Mouse (Mus musculus): ENCODE data around the gene Arhgef11. TPM values are rescaled to one million over a fixed set of nuclear protein-coding genes. Genes with fewer than 3 reads are reported as not detected.

The Arhgef11 gene
- polyA plus RNA-seq, 1 experiment from 2014 or later = 27.9 TPM

- H3K4me3 ChIP-seq = no peak overlapping the region
- H3K27ac ChIP-seq = no peak overlapping the region
- WGBS = 95% methylated on average over 4 of the region's 4 CpGs
- H3K4me1 ChIP-seq = peaks cover 43% of the 10 kb centered on the region
- H3K36me3 ChIP-seq (replicated peaks) = no peaks in the 10 kb centered on the region
- H3K9me3 ChIP-seq = no peaks in the 10 kb centered on the region
- H3K4me2 ChIP-seq = no peak overlapping the region
- no peak for ATAC-seq (replicated peaks)
- no peak overlapping the region for H3K9ac ChIP-seq
- no peaks in the 10 kb centered on the region for H3K27me3 ChIP-seq (replicated peaks)
These were observed 7.5 kb downstream of the Arhgef11 start for GRCm38 (mm10) chr3:87624899-87625298.

- H3K4me1 ChIP-seq = 0 out of 2 replicates have a peak, but pooled peaks cover 10% of the 10 kb centered on the region
- 76% methylated on average over 9 of the region's 9 CpGs for WGBS
- H3K27me3 ChIP-seq (replicated peaks) = no peaks in the 10 kb centered on the region
- H3K4me3 ChIP-seq = no peak overlapping the region
- no peak overlapping the region for H3K9ac ChIP-seq
- no peaks in the 10 kb centered on the region for H3K36me3 ChIP-seq (replicated peaks)
- H3K4me2 ChIP-seq = no peak overlapping the region
- no peak overlapping the region for H3K27ac ChIP-seq
- ATAC-seq (replicated peaks) = no peak
- no peaks in the 10 kb centered on the region for H3K9me3 ChIP-seq
These were observed 13.5 kb downstream of the Arhgef11 start for GRCm38 (mm10) chr3:87630899-87631298.

- peaks cover 11% of the 10 kb centered on the region; the same call in 1 of the 2 replicates for H3K4me1 ChIP-seq
- no peak for ATAC-seq (replicated peaks)
- no peak overlapping the region for H3K9ac ChIP-seq
- H3K27me3 ChIP-seq (replicated peaks) = no peaks in the 10 kb centered on the region
- H3K27ac ChIP-seq = no peak overlapping the region
- no peak overlapping the region for H3K4me2 ChIP-seq
- no peaks in the 10 kb centered on the region for H3K9me3 ChIP-seq
- no peak overlapping the region for H3K4me3 ChIP-seq
- H3K36me3 ChIP-seq (replicated peaks) = no peaks in the 10 kb centered on the region
- WGBS = 81% methylated on average over 4 of the region's 4 CpGs
These were observed 14.0 kb downstream of the Arhgef11 start for GRCm38 (mm10) chr3:87631408-87631807.

GRCm38 (mm10) chr3:87635514-87635913 is 18.2 kb downstream of the Arhgef11 start:
- Histone ChIP-seq H3K27ac (no peak overlapping the region), H3K4me1 (peaks cover 14% of the 10 kb centered on the region; the same call in 1 of the 2 replicates), H3K36me3 (replicated peaks) (no peaks in the 10 kb centered on the region), H3K9me3 (no peaks in the 10 kb centered on the region), H3K4me3 (no peak overlapping the region), H3K9ac (no peak overlapping the region), H3K27me3 (replicated peaks) (no peaks in the 10 kb centered on the region), H3K4me2 (no peak overlapping the region)
- no peak for ATAC-seq (replicated peaks)
- 61% methylated on average over 4 of the region's 4 CpGs for WGBS

- Histone ChIP-seq H3K4me1 (peaks cover 7% of the 10 kb centered on the region), H3K36me3 (replicated peaks) (no peaks in the 10 kb centered on the region), H3K27me3 (replicated peaks) (no peaks in the 10 kb centered on the region), H3K9ac (no peak overlapping the region), H3K9me3 (no peaks in the 10 kb centered on the region), H3K4me2 (no peak overlapping the region), H3K27ac (no peak overlapping the region), H3K4me3 (no peak overlapping the region)
- no peak for ATAC-seq (replicated peaks)
- 74% methylated on average over 1 of the region's 1 CpGs for WGBS
These were observed 26.1 kb downstream of the Arhgef11 start for GRCm38 (mm10) chr3:87643453-87643852.

- ATAC-seq (replicated peaks) = no peak
- 98% methylated on average over 1 of the region's 1 CpGs for WGBS
- no peak overlapping the region for H3K27ac ChIP-seq
These were observed 28.8 kb downstream of the Arhgef11 start for GRCm38 (mm10) chr3:87646174-87646573.

GRCm38 (mm10) chr3:87649063-87649462 is 31.7 kb downstream of the Arhgef11 start:
- Histone ChIP-seq H3K36me3 (replicated peaks) (no peaks in the 10 kb centered on the region), H3K9me3 (no peaks in the 10 kb centered on the region), H3K4me2 (no peak overlapping the region), H3K9ac (no peak overlapping the region), H3K27me3 (replicated peaks) (no peaks in the 10 kb centered on the region), H3K4me3 (no peak overlapping the region), H3K4me1 (no peaks in the 10 kb centered on the region), H3K27ac (no peak overlapping the region)
- 88% methylated on average over 3 of the region's 3 CpGs for WGBS
- ATAC-seq (replicated peaks) = no peak

More at GRCm38 (mm10) chr3:87646174-87646573, 28.8 kb downstream of the Arhgef11 start:
- H3K4me1 ChIP-seq = peaks cover 7% of the 10 kb centered on the region
- no peak overlapping the region for H3K4me2 ChIP-seq
- no peaks in the 10 kb centered on the region for H3K27me3 ChIP-seq (replicated peaks)
- no peaks in the 10 kb centered on the region for H3K9me3 ChIP-seq
- no peak overlapping the region for H3K9ac ChIP-seq
- H3K4me3 ChIP-seq = no peak overlapping the region
- no peaks in the 10 kb centered on the region for H3K36me3 ChIP-seq (replicated peaks)

- 78% methylated on average over 2 of the region's 2 CpGs for WGBS
- no peak for ATAC-seq (replicated peaks)
These were observed 41.0 kb downstream of the Arhgef11 start for GRCm38 (mm10) chr3:87658348-87658747.

GRCm38 (mm10) chr3:87659692-87660429 is 42.5 kb downstream of the Arhgef11 start:
- H3K9me3 ChIP-seq = no peaks in the 10 kb centered on the region
- H3K4me1 ChIP-seq = peaks cover 6% of the 10 kb centered on the region
- no peak overlapping the region for H3K9ac ChIP-seq
- no peak overlapping the region for H3K4me3 ChIP-seq
- no peak for ATAC-seq (replicated peaks)
- no peak overlapping the region for H3K27ac ChIP-seq
- no peaks in the 10 kb centered on the region for H3K36me3 ChIP-seq (replicated peaks)
- WGBS = 93% methylated on average over 9 of the region's 9 CpGs
- no peak overlapping the region for H3K4me2 ChIP-seq
- no peaks in the 10 kb centered on the region for H3K27me3 ChIP-seq (replicated peaks)

More at GRCm38 (mm10) chr3:87658348-87658747, 41.0 kb downstream of the Arhgef11 start:
- H3K4me1 ChIP-seq = peaks cover 7% of the 10 kb centered on the region
- no peak overlapping the region for H3K4me3 ChIP-seq
- no peaks in the 10 kb centered on the region for H3K27me3 ChIP-seq (replicated peaks)
- H3K36me3 ChIP-seq (replicated peaks) = no peaks in the 10 kb centered on the region
- H3K27ac ChIP-seq = no peak overlapping the region
- no peak overlapping the region for H3K4me2 ChIP-seq
- H3K9me3 ChIP-seq = no peaks in the 10 kb centered on the region
- H3K9ac ChIP-seq = no peak overlapping the region

- no peak overlapping the region for H3K4me2 ChIP-seq
- no peaks in the 10 kb centered on the region for H3K4me1 ChIP-seq
- H3K4me3 ChIP-seq = no peak overlapping the region
- ATAC-seq (replicated peaks) = no peak
- 92% methylated on average over 4 of the region's 4 CpGs for WGBS
- no peak overlapping the region for H3K27ac ChIP-seq
- no peaks in the 10 kb centered on the region for H3K9me3 ChIP-seq
- no peak overlapping the region for H3K9ac ChIP-seq
- no peaks in the 10 kb centered on the region for H3K36me3 ChIP-seq (replicated peaks)
- H3K27me3 ChIP-seq (replicated peaks) = no peaks in the 10 kb centered on the region
These were observed 43.1 kb downstream of the Arhgef11 start for GRCm38 (mm10) chr3:87660479-87660878.

GRCm38 (mm10) chr3:87661291-87661690 is 43.9 kb downstream of the Arhgef11 start:
- Histone ChIP-seq H3K27ac (no peak overlapping the region), H3K4me3 (no peak overlapping the region), H3K4me2 (no peak overlapping the region), H3K4me1 (no peaks in the 10 kb centered on the region), H3K36me3 (replicated peaks) (no peaks in the 10 kb centered on the region), H3K9me3 (no peaks in the 10 kb centered on the region), H3K9ac (no peak overlapping the region), H3K27me3 (replicated peaks) (no peaks in the 10 kb centered on the region)
- ATAC-seq (replicated peaks) = no peak
- 96% methylated on average over 1 of the region's 1 CpGs for WGBS

GRCm38 (mm10) chr3:87718525-87718924 is 101.2 kb downstream of the Arhgef11 start:
- peaks cover 60% of the 10 kb centered on the region for H3K36me3 ChIP-seq (replicated peaks)
- no peak overlapping the region for H3K9ac ChIP-seq
- H3K9me3 ChIP-seq = no peaks in the 10 kb centered on the region
- H3K27ac ChIP-seq = no peak overlapping the region
- H3K4me3 ChIP-seq = no peak overlapping the region
- WGBS = 89% methylated on average over 2 of the region's 2 CpGs
- no peaks in the 10 kb centered on the region for H3K27me3 ChIP-seq (replicated peaks)
- H3K4me1 ChIP-seq = no peaks in the 10 kb centered on the region
- H3K4me2 ChIP-seq = no peak overlapping the region
- no peak for ATAC-seq (replicated peaks)

- Histone ChIP-seq H3K4me1 (no peaks in the 10 kb centered on the region), H3K4me2 (no peak overlapping the region), H3K4me3 (no peak overlapping the region), H3K9me3 (no peaks in the 10 kb centered on the region), H3K27ac (no peak overlapping the region), H3K9ac (no peak overlapping the region), H3K36me3 (replicated peaks) (peaks cover 75% of the 10 kb centered on the region), H3K27me3 (replicated peaks) (no peaks in the 10 kb centered on the region)
- ATAC-seq (replicated peaks) = no peak
- 88% methylated on average over 6 of the region's 6 CpGs for WGBS
These were observed 107.2 kb downstream of the Arhgef11 start for GRCm38 (mm10) chr3:87724556-87724955.
